Mouse (Mus musculus): ENCODE results near the gene Zfp36.

Zfp36 gene

GRCm38 (mm10) chr7:28334534-28334933, 45.5 kb downstream of the Zfp36 start:
- no peak for DNase-seq

GRCm38 (mm10) chr7:28328260-28328659, 51.8 kb downstream of the Zfp36 start:
- DNase-seq, result no peak
